Mouse (Mus musculus): Measurements from ENCODE around the gene Shc3. TPM values are rescaled to one million over a fixed set of nuclear protein-coding genes. Genes with fewer than 3 reads are reported as not detected.

The Shc3 gene
- polyA plus RNA-seq, 1 experiment from 2014 or later: 2.5 TPM

GRCm38 (mm10) chr13:51526480-51526879 lies 42.7 kb downstream of the Shc3 start:
- no peak overlapping the region for H3K27ac ChIP-seq (replicated peaks; ENCODE audit: low read depth, low read length)
- no peaks in the 10 kb centered on the region for H3K36me3 ChIP-seq (replicated peaks; ENCODE audit: control insufficient read depth, insufficient read depth, low read depth, low read length)
- no peak overlapping the region for H3K9ac ChIP-seq (replicated peaks; ENCODE audit: low read length)
- H3K27me3 ChIP-seq (ENCODE audit: control insufficient read depth, insufficient read depth, low read length): no peaks in the 10 kb centered on the region
- H3K4me1 ChIP-seq (ENCODE audit: control insufficient read depth, insufficient read depth, low read length): no peaks in the 10 kb centered on the region
- no peak overlapping the region for H3K4me2 ChIP-seq (ENCODE audit: low read depth, low read length)
- no peak for DNase-seq (ENCODE audit: low spot score)
- no peak overlapping the region for H3K4me3 ChIP-seq (ENCODE audit: low read depth, low read length)
- H3K9me3 ChIP-seq (replicated peaks; ENCODE audit: control insufficient read depth, low read length): no peaks in the 10 kb centered on the region
- 39% methylated on average over 7 of the region's 7 CpGs for WGBS
- ATAC-seq (replicated peaks; ENCODE audit: insufficient number of reproducible peaks, low FRiP score, low TSS enrichment, low read depth): no peak

- no peak overlapping the region for H3K4me2 ChIP-seq (ENCODE audit: low read depth, low read length)
- no peak overlapping the region for H3K4me3 ChIP-seq (ENCODE audit: low read depth, low read length)
- no peak for DNase-seq (ENCODE audit: low spot score)
- H3K9me3 ChIP-seq (replicated peaks; ENCODE audit: control insufficient read depth, low read length): no peaks in the 10 kb centered on the region
- no peak overlapping the region for H3K27ac ChIP-seq (replicated peaks; ENCODE audit: low read depth, low read length)
- ATAC-seq (replicated peaks; ENCODE audit: insufficient number of reproducible peaks, low FRiP score, low TSS enrichment, low read depth): no peak
- H3K9ac ChIP-seq (replicated peaks; ENCODE audit: low read length): no peak overlapping the region
- WGBS: 85% methylated on average over 4 of the region's 4 CpGs
- no peaks in the 10 kb centered on the region for H3K36me3 ChIP-seq (replicated peaks; ENCODE audit: control insufficient read depth, insufficient read depth, low read depth, low read length)
- no peaks in the 10 kb centered on the region for H3K27me3 ChIP-seq (ENCODE audit: control insufficient read depth, insufficient read depth, low read length)
- H3K4me1 ChIP-seq (ENCODE audit: control insufficient read depth, insufficient read depth, low read length): no peaks in the 10 kb centered on the region
Measured at GRCm38 (mm10) chr13:51524316-51524715, 44.9 kb downstream of the Shc3 start.

- no peak overlapping the region for H3K9ac ChIP-seq (replicated peaks; ENCODE audit: low read length)
- H3K36me3 ChIP-seq (replicated peaks; ENCODE audit: control insufficient read depth, insufficient read depth, low read depth, low read length): no peaks in the 10 kb centered on the region
- H3K9me3 ChIP-seq (replicated peaks; ENCODE audit: control insufficient read depth, low read length): no peaks in the 10 kb centered on the region
- H3K27ac ChIP-seq (replicated peaks; ENCODE audit: low read depth, low read length): no peak overlapping the region
- 94% methylated on average over 10 of the region's 10 CpGs for WGBS
- DNase-seq (ENCODE audit: low spot score) (no peak), ATAC-seq (replicated peaks; ENCODE audit: insufficient number of reproducible peaks, low FRiP score, low TSS enrichment, low read depth) (no peak)
- H3K27me3 ChIP-seq (ENCODE audit: control insufficient read depth, insufficient read depth, low read length): no peaks in the 10 kb centered on the region
- no peak overlapping the region for H3K4me3 ChIP-seq (ENCODE audit: low read depth, low read length)
- no peak overlapping the region for H3K4me2 ChIP-seq (ENCODE audit: low read depth, low read length)
- no peaks in the 10 kb centered on the region for H3K4me1 ChIP-seq (ENCODE audit: control insufficient read depth, insufficient read depth, low read length)
Measured at GRCm38 (mm10) chr13:51523311-51523710, 45.9 kb downstream of the Shc3 start.

GRCm38 (mm10) chr13:51518880-51519279 lies 50.3 kb downstream of the Shc3 start:
- Histone ChIP-seq H3K4me2 (ENCODE audit: low read depth, low read length) (no peak overlapping the region), H3K4me3 (ENCODE audit: low read depth, low read length) (no peak overlapping the region), H3K36me3 (replicated peaks; ENCODE audit: control insufficient read depth, insufficient read depth, low read depth, low read length) (no peaks in the 10 kb centered on the region), H3K27ac (replicated peaks; ENCODE audit: low read depth, low read length) (no peak overlapping the region), H3K27me3 (ENCODE audit: control insufficient read depth, insufficient read depth, low read length) (no peaks in the 10 kb centered on the region), H3K9me3 (replicated peaks; ENCODE audit: control insufficient read depth, low read length) (no peaks in the 10 kb centered on the region), H3K4me1 (ENCODE audit: control insufficient read depth, insufficient read depth, low read length) (no peaks in the 10 kb centered on the region), H3K9ac (replicated peaks; ENCODE audit: low read length) (no peak overlapping the region)
- 94% methylated on average over 6 of the region's 6 CpGs for WGBS
- ATAC-seq (replicated peaks; ENCODE audit: insufficient number of reproducible peaks, low FRiP score, low TSS enrichment, low read depth) (no peak), DNase-seq (ENCODE audit: low spot score) (no peak)

- Histone ChIP-seq H3K9me3 (replicated peaks; ENCODE audit: control insufficient read depth, low read length) (no peaks in the 10 kb centered on the region), H3K4me1 (ENCODE audit: control insufficient read depth, insufficient read depth, low read length) (no peaks in the 10 kb centered on the region), H3K4me3 (ENCODE audit: low read depth, low read length) (no peak overlapping the region), H3K27ac (replicated peaks; ENCODE audit: low read depth, low read length) (no peak overlapping the region), H3K4me2 (ENCODE audit: low read depth, low read length) (no peak overlapping the region), H3K36me3 (replicated peaks; ENCODE audit: control insufficient read depth, insufficient read depth, low read depth, low read length) (no peaks in the 10 kb centered on the region), H3K9ac (replicated peaks; ENCODE audit: low read length) (no peak overlapping the region), H3K27me3 (ENCODE audit: control insufficient read depth, insufficient read depth, low read length) (no peaks in the 10 kb centered on the region)
- ATAC-seq (replicated peaks; ENCODE audit: insufficient number of reproducible peaks, low FRiP score, low TSS enrichment, low read depth): no peak
- WGBS: 73% methylated on average over 4 of the region's 4 CpGs
- no peak for DNase-seq (ENCODE audit: low spot score)
Measured at GRCm38 (mm10) chr13:51517943-51518342, 51.3 kb downstream of the Shc3 start.

- Histone ChIP-seq H3K9ac (replicated peaks; ENCODE audit: low read length) (no peak overlapping the region), H3K27ac (replicated peaks; ENCODE audit: low read depth, low read length) (no peak overlapping the region), H3K4me1 (ENCODE audit: control insufficient read depth, insufficient read depth, low read length) (no peaks in the 10 kb centered on the region), H3K36me3 (replicated peaks; ENCODE audit: control insufficient read depth, insufficient read depth, low read depth, low read length) (no peaks in the 10 kb centered on the region), H3K4me2 (ENCODE audit: low read depth, low read length) (no peak overlapping the region), H3K27me3 (ENCODE audit: control insufficient read depth, insufficient read depth, low read length) (no peaks in the 10 kb centered on the region), H3K4me3 (ENCODE audit: low read depth, low read length) (no peak overlapping the region), H3K9me3 (replicated peaks; ENCODE audit: control insufficient read depth, low read length) (no peaks in the 10 kb centered on the region)
- 89% methylated on average over 9 of the region's 9 CpGs for WGBS
- ATAC-seq (replicated peaks; ENCODE audit: insufficient number of reproducible peaks, low FRiP score, low TSS enrichment, low read depth): no peak
- DNase-seq (ENCODE audit: low spot score): no peak
Measured at GRCm38 (mm10) chr13:51508836-51509235, 60.4 kb downstream of the Shc3 start.

- Histone ChIP-seq H3K27me3 (ENCODE audit: control insufficient read depth, insufficient read depth, low read length) (no peaks in the 10 kb centered on the region), H3K27ac (replicated peaks; ENCODE audit: low read depth, low read length) (no peak overlapping the region), H3K36me3 (replicated peaks; ENCODE audit: control insufficient read depth, insufficient read depth, low read depth, low read length) (no peaks in the 10 kb centered on the region), H3K4me3 (ENCODE audit: low read depth, low read length) (no peak overlapping the region), H3K4me1 (ENCODE audit: control insufficient read depth, insufficient read depth, low read length) (no peaks in the 10 kb centered on the region), H3K4me2 (ENCODE audit: low read depth, low read length) (no peak overlapping the region), H3K9ac (replicated peaks; ENCODE audit: low read length) (no peak overlapping the region), H3K9me3 (replicated peaks; ENCODE audit: control insufficient read depth, low read length) (no peaks in the 10 kb centered on the region)
- WGBS: 81% methylated on average over 5 of the region's 5 CpGs
- ATAC-seq (replicated peaks; ENCODE audit: insufficient number of reproducible peaks, low FRiP score, low TSS enrichment, low read depth): no peak
- DNase-seq (ENCODE audit: low spot score): no peak
Measured at GRCm38 (mm10) chr13:51505711-51506110, 63.5 kb downstream of the Shc3 start.

GRCm38 (mm10) chr13:51499769-51500168 lies 69.5 kb downstream of the Shc3 start:
- Histone ChIP-seq H3K4me1 (ENCODE audit: control insufficient read depth, insufficient read depth, low read length) (no peaks in the 10 kb centered on the region), H3K27me3 (ENCODE audit: control insufficient read depth, insufficient read depth, low read length) (no peaks in the 10 kb centered on the region), H3K4me2 (ENCODE audit: low read depth, low read length) (no peak overlapping the region), H3K27ac (replicated peaks; ENCODE audit: low read depth, low read length) (no peak overlapping the region), H3K9ac (replicated peaks; ENCODE audit: low read length) (no peak overlapping the region), H3K4me3 (ENCODE audit: low read depth, low read length) (no peak overlapping the region), H3K9me3 (replicated peaks; ENCODE audit: control insufficient read depth, low read length) (no peaks in the 10 kb centered on the region), H3K36me3 (replicated peaks; ENCODE audit: control insufficient read depth, insufficient read depth, low read depth, low read length) (no peaks in the 10 kb centered on the region)
- ATAC-seq (replicated peaks; ENCODE audit: insufficient number of reproducible peaks, low FRiP score, low TSS enrichment, low read depth) (no peak), DNase-seq (ENCODE audit: low spot score) (no peak)
- WGBS: 69% methylated on average over 1 of the region's 1 CpGs

All from embryonic facial prominence, embryonic 11.5 days (tissue).